Mouse (Mus musculus) gastrocnemius, postnatal 36 days (tissue): Measurements from ENCODE around the gene Klrc3. TPM values are rescaled to one million over a fixed set of nuclear protein-coding genes. Genes with fewer than 3 reads are reported as not detected.
"Not testable (repeated sequence)": the region's sequence is repeated elsewhere in the genome, so short reads cannot be mapped to it uniquely, and the experiment has no call there.

Source experiments
- DNase-seq, 2 experiments: peaks; one replicate each; pipeline ENCODE4 v3.0.0; 2022
- intact Hi-C: fragments of 180-260 bp; cut with DNase I; formaldehyde crosslinking; loops from one replicate; pipeline ENCODE4 v1.15.1; 2025
- long read RNA-seq, 2 experiments: library from polyadenylated mRNA; stranded (forward); transcript quantifications; one replicate each; pipeline ENCODE4 v2.0.0; 2021
- microRNA-seq, 2 experiments: library from miRNA; unstranded; fragments of <30 nt; microRNA quantifications; one replicate each; pipeline ENCODE4 v1.2.0; 2021
- total RNA-seq, 2 experiments: library from RNA; stranded (reverse); gene quantifications; 2 replicates each; pipeline ENCODE4 v1.2.3; 2021

Gene Klrc3
- total RNA-seq = not detected
- long read RNA-seq, experiment 1 = 0 reads
- long read RNA-seq, experiment 2 = 0 reads

DNA sequence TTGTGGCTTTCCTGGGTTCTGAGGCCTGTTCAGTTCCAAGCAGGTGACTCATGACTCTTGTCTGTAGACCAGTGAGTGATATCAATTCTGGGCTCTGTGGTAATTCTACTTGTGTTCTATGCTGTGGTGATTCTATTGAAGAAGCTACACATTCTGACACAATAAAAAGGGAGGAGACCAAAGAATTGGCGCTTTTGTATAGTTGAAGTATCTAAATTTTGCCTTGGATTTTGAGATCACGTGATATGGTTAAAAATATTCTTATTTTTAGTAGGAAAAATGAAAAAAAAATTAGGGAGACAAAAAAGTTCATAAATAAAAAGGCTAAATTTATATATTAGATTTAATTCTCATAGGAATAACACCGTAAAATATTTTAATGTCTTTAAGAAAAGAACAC lies at the start of gene Klrc3:
Gene Klrc3, minus strand, starts transcription at position 101 of the 400 bp plus-strand sequence.
- DNase-seq, intact Hi-C loops: not testable (repeated sequence)

DNA sequence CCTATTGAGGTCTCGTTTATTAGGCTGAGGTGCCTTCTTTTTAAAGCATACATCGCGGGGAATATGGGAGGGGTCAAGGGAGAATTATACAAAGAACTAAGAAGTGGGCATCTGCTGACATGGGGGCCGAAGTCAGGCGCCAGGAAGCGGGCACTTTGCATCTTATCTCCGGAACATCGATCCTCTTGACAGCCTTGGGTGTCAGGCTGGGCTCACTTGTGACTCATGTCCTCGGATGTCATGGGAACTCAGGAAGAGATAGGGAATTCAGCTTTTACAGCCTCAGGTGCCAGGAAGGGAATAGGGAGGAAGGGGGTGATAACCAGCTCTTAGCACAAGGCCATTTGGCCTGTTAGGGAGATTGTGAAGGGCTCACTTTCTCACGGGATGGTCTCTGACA lies 48.3 kb upstream of the Klrc3 start:
- DNase-seq, intact Hi-C loops: not testable (repeated sequence)

DNA sequence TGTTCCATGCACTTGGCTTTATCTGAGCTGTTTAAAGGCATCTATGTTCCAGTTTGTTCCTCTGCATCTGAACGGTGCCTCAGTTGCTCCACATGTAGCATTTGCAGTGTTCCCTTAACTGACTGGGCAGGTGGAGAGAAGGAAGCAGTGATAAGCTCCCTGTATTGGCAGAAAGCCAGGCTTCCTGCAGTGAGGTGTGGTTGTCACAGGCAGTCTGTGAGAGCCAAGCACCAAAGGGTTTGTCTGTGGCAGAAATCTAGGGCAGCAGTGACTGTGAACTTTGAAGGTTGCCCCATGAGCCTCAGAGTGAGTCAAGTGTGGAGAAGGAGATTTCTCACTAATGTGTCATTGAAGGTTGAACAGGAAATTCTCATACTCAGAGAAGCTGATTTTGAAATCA lies 37.2 kb upstream of the Klrc3 start:
- intact Hi-C loops = no loop called here
- no peak for DNase-seq

DNA sequence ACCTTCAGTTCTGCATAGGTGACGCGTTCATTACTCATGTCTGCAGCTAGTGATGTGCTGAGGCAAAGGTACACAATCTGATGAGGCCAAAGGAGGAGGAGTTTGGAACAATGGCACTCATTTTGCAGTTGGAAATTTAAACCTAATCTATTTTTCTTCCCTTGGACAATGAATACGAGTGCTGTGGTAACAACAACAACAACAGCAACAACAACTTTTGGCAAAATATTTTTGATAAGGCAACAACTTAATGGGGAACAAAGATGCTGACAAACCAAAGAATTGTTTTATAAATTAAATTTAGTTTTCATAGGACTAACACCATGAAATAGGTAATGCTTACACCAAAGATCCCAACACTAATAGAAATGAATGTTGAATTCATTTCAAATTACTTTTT lies 35.7 kb upstream of the Klrc3 start, which contains the start of gene Klrc1:
Gene Klrc1, minus strand, starts transcription at position 101 of the 400 bp plus-strand sequence.
- intact Hi-C loops = no loop called here
- DNase-seq = no peak

DNA sequence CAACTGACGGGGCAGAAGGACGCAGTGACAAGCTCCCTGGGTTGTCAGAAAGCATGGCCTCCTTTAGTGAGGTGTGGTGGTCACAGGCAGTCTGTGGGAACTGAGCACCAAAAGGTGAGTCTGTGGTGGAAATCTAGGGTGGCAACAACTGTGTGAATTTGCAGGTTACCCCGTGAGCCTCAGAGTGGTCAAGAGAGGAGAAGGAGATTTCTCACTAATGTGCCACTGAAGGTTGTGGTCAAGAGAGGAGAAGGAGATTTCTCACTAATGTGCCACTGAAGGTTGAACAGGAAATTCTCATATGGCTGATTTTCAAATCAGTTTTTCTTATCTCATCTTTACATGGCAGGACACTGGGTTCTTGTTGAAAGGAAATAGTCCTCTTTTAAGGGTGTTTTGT lies 18.2 kb upstream of the Klrc3 start:
- intact Hi-C loops = not testable (repeated sequence)

DNA sequence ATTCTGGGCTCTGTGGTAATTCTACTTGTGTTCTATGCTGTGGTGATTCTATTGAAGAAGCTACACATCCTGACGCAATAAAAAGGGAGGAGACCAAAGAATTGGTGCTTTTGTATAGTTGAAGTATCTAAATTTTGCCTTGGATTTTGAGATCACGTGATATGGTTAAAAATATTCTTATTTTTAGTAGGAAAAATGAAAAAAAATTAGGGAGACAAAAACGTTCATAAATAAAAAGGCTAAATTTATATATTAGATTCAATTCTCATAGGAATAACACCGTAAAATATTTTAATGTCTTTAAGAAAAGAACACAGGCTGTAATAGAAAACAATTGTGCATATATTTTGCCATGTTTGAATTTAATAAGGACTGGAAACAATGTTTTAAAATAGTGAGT lies 17.5 kb upstream of the Klrc3 start, which contains the start of gene Klrc2:
Gene Klrc2, minus strand, starts transcription at position 101 of the 400 bp plus-strand sequence.
- intact Hi-C loops, DNase-seq: not testable (repeated sequence)

More for the DNA sequence above, 18.2 kb upstream of the Klrc3 start:
- DNase-seq = not testable (repeated sequence)

DNA sequence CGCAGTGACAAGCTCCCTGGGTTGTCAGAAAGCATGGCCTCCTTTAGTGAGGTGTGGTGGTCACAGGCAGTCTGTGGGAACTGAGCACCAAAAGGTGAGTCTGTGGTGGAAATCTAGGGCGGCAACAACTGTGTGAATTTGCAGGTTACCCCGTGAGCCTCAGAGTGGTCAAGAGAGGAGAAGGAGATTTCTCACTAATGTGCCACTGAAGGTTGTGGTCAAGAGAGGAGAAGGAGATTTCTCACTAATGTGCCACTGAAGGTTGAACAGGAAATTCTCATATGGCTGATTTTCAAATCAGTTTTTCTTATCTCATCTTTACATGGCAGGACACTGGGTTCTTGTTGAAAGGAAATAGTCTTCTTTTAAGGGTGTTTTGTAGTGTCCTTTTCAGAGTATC lies 917 bp upstream of the Klrc3 start:
- intact Hi-C loops = not testable (repeated sequence)

DNA sequence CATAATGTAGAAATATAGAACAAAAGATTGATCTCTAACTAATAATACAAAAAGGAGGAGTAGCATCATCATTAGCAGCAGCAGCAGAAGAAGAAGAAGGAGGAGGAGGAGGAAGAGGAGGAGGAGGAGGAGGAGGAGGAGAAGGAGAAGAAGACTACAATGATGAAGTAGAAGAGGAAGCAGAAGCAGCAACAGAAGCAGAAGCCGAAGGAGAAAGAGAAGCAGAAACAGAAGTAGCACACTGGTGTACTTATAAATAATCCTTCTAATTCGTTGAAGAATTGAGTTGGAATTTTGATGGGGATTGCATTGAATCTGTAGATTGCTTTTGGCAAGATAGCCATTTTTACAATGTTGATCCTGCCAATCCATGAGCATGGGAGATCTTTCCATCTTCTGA lies 12.1 kb downstream of the Klrc3 start:
- DNase-seq, intact Hi-C loops: not testable (repeated sequence)

More for the DNA sequence above, 917 bp upstream of the Klrc3 start:
- not testable (repeated sequence) for DNase-seq

DNA sequence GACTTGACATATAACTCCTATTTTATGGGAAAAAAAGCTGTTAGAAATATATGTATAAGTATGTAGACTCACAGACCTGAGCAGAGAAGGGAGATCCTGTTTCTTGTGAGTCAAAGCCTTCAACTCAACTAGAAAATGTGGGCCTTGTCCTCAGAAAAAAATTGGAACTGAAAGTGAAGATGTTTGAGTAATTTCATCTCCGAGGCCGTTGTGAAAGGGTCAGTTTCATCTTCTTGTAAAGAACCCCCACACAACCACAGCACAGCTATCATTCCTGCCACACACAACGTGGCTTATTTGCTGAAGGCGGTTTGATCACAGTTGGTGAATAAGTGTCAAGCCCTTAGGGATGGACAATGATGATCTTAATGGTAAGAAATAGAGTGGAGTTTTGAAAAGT lies 19.4 kb downstream of the Klrc3 start, which contains the start of gene Klrk1:
Gene Klrk1, minus strand, starts transcription at position 130 of the 400 bp plus-strand sequence.
- DNase-seq = no peak
- intact Hi-C loops = no loop called here

DNA sequence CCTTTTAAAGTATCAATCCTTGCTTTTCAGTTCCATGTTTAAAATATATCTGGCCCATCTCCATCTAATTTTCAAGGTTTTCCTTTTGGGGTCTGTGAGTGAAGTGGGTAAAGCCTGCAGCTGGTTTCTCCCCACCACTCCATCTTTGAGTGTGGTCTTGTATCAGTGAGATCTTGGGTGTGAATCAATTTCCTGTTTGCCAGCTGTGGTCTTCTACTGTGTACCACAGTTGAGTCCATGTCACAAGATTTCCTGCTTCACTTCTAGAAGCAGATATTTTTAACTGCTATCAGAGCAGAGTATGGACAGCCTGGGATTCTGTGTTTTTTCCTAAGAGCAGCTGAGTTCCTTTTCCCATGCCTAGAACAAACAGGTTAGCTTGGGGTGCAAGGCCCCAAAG lies 34.8 kb downstream of the Klrc3 start:
- intact Hi-C loops = no loop called here
- DNase-seq = no peak

DNA sequence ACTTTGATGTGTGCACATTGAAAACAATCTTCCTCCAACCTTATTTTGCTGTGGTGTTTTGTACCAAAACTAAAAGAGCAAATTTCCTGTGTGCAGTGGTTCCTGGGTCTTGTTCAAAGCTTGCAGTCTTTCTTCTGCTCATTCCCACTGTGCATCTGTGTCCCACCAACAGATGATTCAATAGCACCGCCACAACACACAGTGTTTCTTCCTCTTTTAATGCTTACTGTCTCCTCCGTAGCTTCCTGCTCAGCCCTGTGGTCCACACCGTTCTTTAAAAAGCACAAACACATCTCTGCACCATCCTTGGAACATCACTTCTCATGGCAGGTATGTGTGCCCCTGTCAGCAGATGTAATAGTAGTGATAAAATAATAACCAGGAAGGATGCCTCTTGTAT lies 51.6 kb downstream of the Klrc3 start, which contains the start of gene Klrd1:
Gene Klrd1, plus strand, starts transcription at position 275 of the 400 bp plus-strand sequence.
- DNase-seq = no peak
- intact Hi-C loops = no loop called here

Small RNAs within 50 kb of the gene (microRNA-seq; reads per million reads assigned to microRNA genes)
- 0 reads per million in 2 experiments for gene Mir680-1

Other genes starting within 250 kb of the Klrc3 start
- not detected for gene Clec1b, start 246.0 kb downstream of the Klrc3 start, total RNA-seq
- not detected for gene Clec9a, start 234.5 kb downstream of the Klrc3 start, total RNA-seq
- gene Clec1a, start 191.3 kb downstream of the Klrc3 start, total RNA-seq = 1 to 10 TPM; 2.2 to 2.6 TPM
- gene Olr1, start 136.2 kb downstream of the Klrc3 start, total RNA-seq = not detected
- not detected for gene Tmem52b, start 130.8 kb downstream of the Klrc3 start, total RNA-seq
- 10 to 100 TPM; 38.1 to 59.3 TPM for gene Gabarapl1, start 110.2 kb downstream of the Klrc3 start, total RNA-seq
- gene Klre1, start 65.4 kb downstream of the Klrc3 start, total RNA-seq = not detected
- gene Klrd1, start 51.6 kb downstream of the Klrc3 start, total RNA-seq = not detected
- gene Klrk1, start 19.5 kb downstream of the Klrc3 start, total RNA-seq = not detected
- not detected for gene Klrc2, start 17.4 kb upstream of the Klrc3 start, total RNA-seq
- gene Klrc1, start 35.6 kb upstream of the Klrc3 start, total RNA-seq = not detected
- not detected for gene Klri1, start 73.8 kb upstream of the Klrc3 start, total RNA-seq
- not detected for gene Klri2, start 97.1 kb upstream of the Klrc3 start, total RNA-seq
- gene Gm156, start 140.9 kb upstream of the Klrc3 start, total RNA-seq = not detected
- gene Gm17631, start 219.3 kb upstream of the Klrc3 start, total RNA-seq = not detected
- not detected for gene Klra17, start 233.3 kb upstream of the Klrc3 start, total RNA-seq